Mouse (Mus musculus) megakaryocyte, adult 5-6 weeks (primary cell): ENCODE measurements at regions not wholly inside any gene's neighbourhood (a gene's known extent, or its start where the extent isn't known, plus 50 kb on each side); places are given as distances from the start of the nearest gene placed in this dataset.
"Not testable (repeated sequence)": the region's sequence is repeated elsewhere in the genome, so short reads cannot be mapped to it uniquely, and the experiment has no call there.

Experiments
- ATAC-seq: 2 replicates; pipeline ENCODE4 v1.8.0; 2016; ENCODE audit warnings: mild to moderate bottlenecking, inconsistent platforms; ENCODE audit not compliant: poor library complexity, severe bottlenecking

GRCm38 (mm10) chr14:19217916-19218315 is 200.8 kb downstream of the Gm21738 start:
- not testable (repeated sequence) for ATAC-seq

GRCm38 (mm10) chr14:19208507-19208906 is 210.2 kb downstream of the Gm21738 start:
- ATAC-seq: no peak

GRCm38 (mm10) chr14:19180203-19180602 is 238.5 kb downstream of the Gm21738 start:
- peak; percentile 60; the same call in 1 of the 2 replicates for ATAC-seq

GRCm38 (mm10) chr14:19178060-19178459 is 240.7 kb downstream of the Gm21738 start:
- not testable (repeated sequence) for ATAC-seq

GRCm38 (mm10) chr14:19175288-19175687 is 243.4 kb downstream of the Gm21738 start:
- ATAC-seq: no peak

- not testable (repeated sequence) for ATAC-seq
These were observed 248.3 kb downstream of the Gm21738 start for GRCm38 (mm10) chr14:19170300-19171022.

- ATAC-seq: no peak
These were observed 251.9 kb downstream of the Gm21738 start for GRCm38 (mm10) chr14:19166821-19167220.

GRCm38 (mm10) chr14:19139875-19140274 is 245.8 kb upstream of the Ube2e2 start:
- ATAC-seq: not testable (repeated sequence)

- ATAC-seq: no peak
These were observed 237.5 kb upstream of the Ube2e2 start for GRCm38 (mm10) chr14:19131532-19131931.
